Mouse (Mus musculus) intestine, embryonic 16.5 days (tissue): ENCODE results near the gene Kcnrg. TPM values are rescaled to one million over a fixed set of nuclear protein-coding genes. Genes with fewer than 3 reads are reported as not detected.
"Not testable (repeated sequence)": the region's sequence is repeated elsewhere in the genome, so short reads cannot be mapped to it uniquely, and the experiment has no call there.

Source experiments
- ATAC-seq: fragments of 200-750 bp; cut with Nextera tagmentation; 2 replicates; pipeline ENCODE4 v1.8.0; 2017; ENCODE audit warnings: moderate TSS enrichment, moderate library complexity
- H3K27ac ChIP-seq: fragments of 300-500 bp; sonication (generic); 2 replicates; pipeline ENCODE4 v1.5.1; 2014; ENCODE audit warnings: mild to moderate bottlenecking, low read length
- H3K27me3 ChIP-seq: fragments of 300-500 bp; sonication (generic); replicated peaks from 2 replicates; pipeline ENCODE4 v1.6.1; 2014; ENCODE audit warnings: low read length, control low read depth, mixed read lengths; ENCODE audit not compliant: control insufficient read depth, insufficient read depth
- H3K36me3 ChIP-seq: fragments of 300-500 bp; sonication (generic); 2 replicates; pipeline ENCODE4 v1.6.1; 2014; ENCODE audit warnings: low read length, control low read depth; ENCODE audit not compliant: control insufficient read depth, insufficient read depth
- H3K4me1 ChIP-seq: fragments of 300-500 bp; sonication (generic); 2 replicates; pipeline ENCODE4 v1.6.1; 2014; ENCODE audit warnings: low read length, control low read depth, mixed read lengths; ENCODE audit not compliant: control insufficient read depth, insufficient read depth
- H3K4me2 ChIP-seq: fragments of 300-500 bp; sonication (generic); 2 replicates; pipeline ENCODE4 v1.6.1; 2014; ENCODE audit warnings: low read depth, low read length, control low read depth
- H3K4me3 ChIP-seq: fragments of 300-500 bp; sonication (generic); 2 replicates; pipeline ENCODE4 v1.5.1; 2014; ENCODE audit warnings: mild to moderate bottlenecking, low read length
- H3K9ac ChIP-seq: fragments of 300-500 bp; sonication (generic); 2 replicates; pipeline ENCODE4 v1.6.1; 2014; ENCODE audit warnings: low read depth, low read length
- H3K9me3 ChIP-seq: fragments of 300-500 bp; sonication (generic); 2 replicates; pipeline ENCODE4 v1.6.1; 2016; ENCODE audit warnings: low read length, control low read depth; ENCODE audit not compliant: control insufficient read depth
- WGBS: fragments of 180-500 bp; shearing (Covaris S2); extraction: QIAGEN DNeasy Blood & Tissue Kit; methylation state at CpG from one replicate; pipeline ENCODE4 v1.1.7; 2014; 5-methylcytosine and 5-hydroxymethylcytosine counted together
- polyA plus RNA-seq: library from polyadenylated mRNA; unstranded; fragments of >200 nt; fragmentation: Nextera tagmentation; extraction: Ambion mirVana; gene quantifications from 2 replicates; pipeline ENCODE4 v1.2.1, GENCODE M21; 2015

The Kcnrg gene
- polyA plus RNA-seq: 0.44 and 0.45 TPM in 2 replicates

- 82% methylated on average over 3 of the region's 3 CpGs for WGBS
- no peaks in the 10 kb centered on the region for H3K36me3 ChIP-seq
- ATAC-seq: no peak
- no peaks in the 10 kb centered on the region for H3K9me3 ChIP-seq
- H3K27ac ChIP-seq: no peak within 1 kb of the TSS
- no peak within 1 kb of the TSS for H3K4me3 ChIP-seq
- H3K27me3 ChIP-seq: no peaks in the 10 kb centered on the region
- no peak within 1 kb of the TSS for H3K9ac ChIP-seq
- H3K4me2 ChIP-seq: no peak within 1 kb of the TSS
- H3K4me1 ChIP-seq: no peaks in the 10 kb centered on the region
These were observed at the start of gene Kcnrg for GRCm38 (mm10) chr14:61607157-61607556. TSS of gene Kcnrg (plus strand) at chr14:61607457.

DNA sequence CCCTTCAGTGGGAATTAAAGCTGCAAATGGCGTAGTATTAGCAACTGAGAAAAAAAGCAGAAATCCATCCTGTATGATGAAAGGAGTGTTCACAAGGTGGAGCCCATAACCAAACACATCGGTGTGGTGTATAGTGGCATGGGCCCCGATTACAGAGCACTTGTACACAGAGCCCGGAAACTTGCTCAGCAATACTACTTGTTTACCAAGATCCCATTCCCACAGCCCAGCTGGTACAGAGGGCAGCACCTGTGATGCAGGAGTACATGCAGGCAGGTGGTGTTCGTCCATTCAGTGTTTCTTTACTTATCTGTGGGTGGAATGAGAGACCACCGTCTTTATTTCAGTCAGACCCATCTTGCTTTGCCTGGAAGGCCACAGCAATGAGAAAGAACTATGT, 48.4 kb upstream of the Kcnrg start:
- Histone ChIP-seq H3K36me3 (no peaks in the 10 kb centered on the region), H3K4me2 (no peak overlapping the region), H3K27ac (no peak overlapping the region), H3K9me3 (peaks cover 6% of the 10 kb centered on the region; the same call in 1 of the 2 replicates), H3K27me3 (no peaks in the 10 kb centered on the region), H3K4me3 (no peak overlapping the region), H3K9ac (no peak overlapping the region), H3K4me1 (peaks cover 2% of the 10 kb centered on the region)
- WGBS: 81% methylated on average over 6 of the region's 6 CpGs
- no peak for ATAC-seq

DNA sequence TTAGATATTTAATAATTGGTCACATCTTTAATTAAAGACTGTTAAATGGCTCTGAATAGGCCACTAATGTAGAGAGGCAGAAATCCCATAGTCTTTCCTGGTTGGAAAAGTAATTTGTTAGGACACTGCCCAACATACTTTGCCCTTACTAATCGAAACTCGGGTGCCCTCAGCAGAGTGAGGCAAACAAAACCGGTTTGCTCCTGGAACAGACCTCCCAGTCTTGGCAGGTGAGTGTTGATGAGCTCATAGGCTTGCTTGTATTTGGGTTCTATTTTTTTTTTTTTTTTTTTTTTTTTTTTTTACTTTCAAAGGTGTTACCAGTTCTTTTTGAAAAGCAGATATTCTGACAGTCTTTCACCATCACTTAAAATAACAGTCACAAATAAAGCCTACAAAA, 47.4 kb upstream of the Kcnrg start:
- Histone ChIP-seq H3K27ac (no peak overlapping the region), H3K4me3 (no peak overlapping the region), H3K9me3 (peaks cover 6% of the 10 kb centered on the region; the same call in 1 of the 2 replicates), H3K4me2 (no peak overlapping the region), H3K27me3 (no peaks in the 10 kb centered on the region), H3K4me1 (no peaks in the 10 kb centered on the region; the same call in 1 of the 2 replicates), H3K9ac (no peak overlapping the region), H3K36me3 (no peaks in the 10 kb centered on the region)
- no peak for ATAC-seq
- WGBS: 55% methylated on average over 3 of the region's 3 CpGs

- not testable (repeated sequence) for H3K27ac ChIP-seq, H3K9ac ChIP-seq, H3K36me3 ChIP-seq, ATAC-seq, H3K4me2 ChIP-seq, H3K4me1 ChIP-seq, H3K27me3 ChIP-seq, H3K9me3 ChIP-seq, H3K4me3 ChIP-seq
- WGBS: 87% methylated on average over 4 of the region's 4 CpGs
These were observed 41.0 kb upstream of the Kcnrg start for GRCm38 (mm10) chr14:61566211-61566610.

GRCm38 (mm10) chr14:61569344-61569743, 37.9 kb upstream of the Kcnrg start:
- H3K4me1 ChIP-seq: no peaks in the 10 kb centered on the region
- no peak for ATAC-seq
- no peaks in the 10 kb centered on the region for H3K36me3 ChIP-seq
- no peaks in the 10 kb centered on the region for H3K27me3 ChIP-seq
- no peak overlapping the region for H3K4me2 ChIP-seq
- no peak overlapping the region for H3K27ac ChIP-seq
- 59% methylated on average over 2 of the region's 2 CpGs for WGBS
- H3K9ac ChIP-seq: no peak overlapping the region
- no peak overlapping the region for H3K4me3 ChIP-seq
- H3K9me3 ChIP-seq: no peaks in the 10 kb centered on the region

DNA sequence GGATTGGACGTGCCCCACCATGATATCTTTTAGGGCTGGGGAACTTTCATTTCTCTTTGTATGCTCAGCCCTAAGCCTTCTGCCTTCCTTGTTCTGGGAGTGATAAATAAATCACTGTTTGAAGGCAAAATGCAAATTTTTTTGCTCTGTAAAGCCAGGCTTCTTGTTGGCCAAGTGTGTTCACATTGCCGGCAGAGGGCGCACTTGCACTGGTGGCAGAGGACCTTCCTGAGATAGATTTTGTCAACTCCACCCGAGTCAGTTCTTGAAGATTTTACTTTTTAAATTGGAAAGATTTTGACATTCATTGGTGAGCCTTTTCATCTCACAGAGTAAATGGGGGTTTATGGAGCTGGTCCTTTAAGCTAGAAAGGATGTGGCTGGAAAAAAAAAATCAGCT, 35.9 kb upstream of the Kcnrg start:
- Histone ChIP-seq H3K4me3 (no peak overlapping the region), H3K4me2 (no peak overlapping the region; the same call in 1 of the 2 replicates), H3K27ac (no peak overlapping the region), H3K27me3 (no peaks in the 10 kb centered on the region), H3K9ac (no peak overlapping the region), H3K36me3 (no peaks in the 10 kb centered on the region), H3K9me3 (no peaks in the 10 kb centered on the region), H3K4me1 (no peaks in the 10 kb centered on the region)
- WGBS: 11% methylated on average over 4 of the region's 4 CpGs
- 0 out of 2 replicates have a peak, but pooled peaks have one; percentile 39 for ATAC-seq

- Histone ChIP-seq H3K27ac (no peak overlapping the region), H3K9me3 (no peaks in the 10 kb centered on the region), H3K36me3 (no peaks in the 10 kb centered on the region), H3K4me3 (no peak overlapping the region), H3K4me2 (no peak overlapping the region), H3K27me3 (no peaks in the 10 kb centered on the region), H3K9ac (no peak overlapping the region), H3K4me1 (no peaks in the 10 kb centered on the region)
- ATAC-seq: peak; percentile 89
- WGBS: 61% methylated on average over 2 of the region's 2 CpGs
These were observed 35.1 kb upstream of the Kcnrg start for GRCm38 (mm10) chr14:61572131-61572530.

- no peak overlapping the region for H3K4me3 ChIP-seq
- no peaks in the 10 kb centered on the region for H3K4me1 ChIP-seq
- no peak overlapping the region for H3K4me2 ChIP-seq
- H3K9me3 ChIP-seq: no peaks in the 10 kb centered on the region
- no peaks in the 10 kb centered on the region for H3K27me3 ChIP-seq
- H3K27ac ChIP-seq: no peak overlapping the region
- no peak overlapping the region for H3K9ac ChIP-seq
- ATAC-seq: no peak
- WGBS: 90% methylated on average over 10 of the region's 10 CpGs
- H3K36me3 ChIP-seq: no peaks in the 10 kb centered on the region
These were observed 32.2 kb upstream of the Kcnrg start for GRCm38 (mm10) chr14:61575066-61575465.

DNA sequence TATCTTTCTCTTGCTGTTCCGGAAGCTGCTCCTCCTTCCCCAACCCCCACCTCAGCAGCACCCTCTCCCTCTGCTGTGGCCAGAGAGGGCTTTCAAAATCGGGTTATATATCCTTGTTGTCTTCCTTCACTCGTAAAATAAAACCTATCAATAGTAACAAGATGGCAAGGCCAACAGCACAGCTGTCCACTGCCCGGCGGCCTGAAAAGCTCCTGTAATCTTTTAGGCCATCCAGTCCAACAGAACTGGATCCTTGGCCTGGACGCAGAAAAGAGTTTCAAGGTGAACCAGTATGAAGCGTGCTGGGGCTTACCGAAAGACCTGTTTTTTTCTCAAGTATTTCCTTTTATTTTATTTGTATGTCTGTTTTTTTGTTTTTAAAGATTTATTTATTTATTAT, 31.3 kb upstream of the Kcnrg start:
- Histone ChIP-seq H3K4me1 (no peaks in the 10 kb centered on the region), H3K36me3 (no peaks in the 10 kb centered on the region), H3K4me3 (no peak overlapping the region), H3K9me3 (no peaks in the 10 kb centered on the region), H3K9ac (no peak overlapping the region), H3K4me2 (no peak overlapping the region), H3K27ac (no peak overlapping the region), H3K27me3 (no peaks in the 10 kb centered on the region)
- WGBS: 87% methylated on average over 8 of the region's 8 CpGs
- no peak for ATAC-seq
